Mouse (Mus musculus): ENCODE data around the gene Gpsm1.

- no peak for TF ChIP-seq POLR2A (IDR thresholded peaks at IDR 0.05; ENCODE audit: insufficient read depth, low read depth, low read length)
- no peak for TF ChIP-seq CTCF (IDR thresholded peaks at IDR 0.05; ENCODE audit: insufficient read depth, low read depth, low read length)
Measured at GRCm38 (mm10) chr2:26372396-26372795, 57.1 kb downstream of the Gpsm1 start.
